Mouse (Mus musculus) forebrain, embryonic 11.5 days (tissue): ENCODE measurements at regions not wholly inside any gene's neighbourhood (a gene's known extent, or its start where the extent isn't known, plus 50 kb on each side); places are given as distances from the start of the nearest gene placed in this dataset.

Experiments
- ATAC-seq: fragments of 200-750 bp; cut with Nextera tagmentation; replicated peaks from 2 replicates; pipeline ENCODE4 v1.8.0; 2017; ENCODE audit warnings: moderate TSS enrichment; ENCODE audit not compliant: low FRiP score
- DNase-seq: peaks from one replicate; pipeline ENCODE4 v3.0.0-alpha.2; 2017; ENCODE audit warnings: low spot score
- H3K27ac ChIP-seq: fragments of 300-500 bp; sonication (generic); 2 replicates; pipeline ENCODE4 v1.5.1; 2014; ENCODE audit warnings: low read depth, low read length
- H3K27me3 ChIP-seq: fragments of 300-500 bp; sonication (generic); 2 replicates; pipeline ENCODE4 v1.6.1; 2014; ENCODE audit warnings: mild to moderate bottlenecking, low read length, mixed read lengths; ENCODE audit not compliant: control insufficient read depth, insufficient read depth
- H3K36me3 ChIP-seq: fragments of 300-500 bp; sonication (generic); 2 replicates; pipeline ENCODE4 v1.6.1; 2014; ENCODE audit warnings: mild to moderate bottlenecking, low read length, moderate library complexity, mixed read lengths; ENCODE audit not compliant: control insufficient read depth, insufficient read depth
- H3K4me1 ChIP-seq: fragments of 300-500 bp; sonication (generic); replicated peaks from 2 replicates; pipeline ENCODE4 v1.6.1; 2014; ENCODE audit warnings: low read length, mixed read lengths; ENCODE audit not compliant: control insufficient read depth, insufficient read depth
- H3K4me2 ChIP-seq: fragments of 300-500 bp; sonication (generic); 2 replicates; pipeline ENCODE4 v1.6.1; 2014; ENCODE audit warnings: low read depth, mild to moderate bottlenecking, low read length, moderate library complexity, mixed read lengths; ENCODE audit not compliant: severe bottlenecking
- H3K4me3 ChIP-seq: fragments of 300-500 bp; sonication (generic); 2 replicates; pipeline ENCODE4 v1.5.1; 2014; ENCODE audit warnings: low read depth, low read length
- H3K9ac ChIP-seq: fragments of 300-500 bp; sonication (generic); 2 replicates; pipeline ENCODE4 v1.6.1; 2014; ENCODE audit warnings: low read length
- H3K9me3 ChIP-seq: fragments of 300-500 bp; sonication (generic); 2 replicates; pipeline ENCODE4 v1.6.1; 2016; ENCODE audit warnings: low read length, mixed read lengths; ENCODE audit not compliant: control insufficient read depth
- WGBS: fragments of 180-500 bp; shearing (Covaris S2); extraction: QIAGEN DNeasy Blood & Tissue Kit; methylation state at CpG from one replicate; pipeline ENCODE4 v1.1.7; 2014; 5-methylcytosine and 5-hydroxymethylcytosine counted together

GRCm38 (mm10) chr19:36273466-36273865 lies 74.6 kb upstream of the Pcgf5 start:
- Histone ChIP-seq H3K9me3 (no peaks in the 10 kb centered on the region), H3K27me3 (no peaks in the 10 kb centered on the region), H3K27ac (no peak overlapping the region), H3K9ac (no peak overlapping the region), H3K36me3 (no peaks in the 10 kb centered on the region), H3K4me3 (no peak overlapping the region), H3K4me1 (no peaks in the 10 kb centered on the region), H3K4me2 (no peak overlapping the region)
- ATAC-seq: no peak
- no peak for DNase-seq
- WGBS: 38% methylated on average over 3 of the region's 3 CpGs

GRCm38 (mm10) chr19:36285465-36285864 lies 62.6 kb upstream of the Pcgf5 start:
- no peak overlapping the region for H3K27ac ChIP-seq
- 90% methylated on average over 4 of the region's 4 CpGs for WGBS
- no peak overlapping the region for H3K9ac ChIP-seq
- H3K9me3 ChIP-seq: no peaks in the 10 kb centered on the region
- H3K4me2 ChIP-seq: no peak overlapping the region
- DNase-seq: no peak
- H3K4me1 ChIP-seq: no peaks in the 10 kb centered on the region
- H3K4me3 ChIP-seq: no peak overlapping the region
- ATAC-seq: no peak
- no peaks in the 10 kb centered on the region for H3K36me3 ChIP-seq
- H3K27me3 ChIP-seq: no peaks in the 10 kb centered on the region

GRCm38 (mm10) chr19:36290778-36291177 lies 57.3 kb upstream of the Pcgf5 start:
- DNase-seq: no peak

GRCm38 (mm10) chr19:36293177-36293969 lies 54.7 kb upstream of the Pcgf5 start:
- H3K27ac ChIP-seq: no peak overlapping the region
- WGBS: 77% methylated on average over 6 of the region's 6 CpGs
- no peaks in the 10 kb centered on the region for H3K27me3 ChIP-seq
- DNase-seq (no peak), ATAC-seq (no peak)
- no peak overlapping the region for H3K4me3 ChIP-seq
- no peaks in the 10 kb centered on the region for H3K36me3 ChIP-seq
- no peak overlapping the region for H3K4me2 ChIP-seq
- H3K9me3 ChIP-seq: no peaks in the 10 kb centered on the region
- no peaks in the 10 kb centered on the region for H3K4me1 ChIP-seq
- H3K9ac ChIP-seq: no peak overlapping the region

More at GRCm38 (mm10) chr19:36290778-36291177, 57.3 kb upstream of the Pcgf5 start:
- Histone ChIP-seq H3K9ac (no peak overlapping the region), H3K36me3 (no peaks in the 10 kb centered on the region), H3K4me2 (no peak overlapping the region), H3K27me3 (no peaks in the 10 kb centered on the region), H3K27ac (no peak overlapping the region), H3K4me1 (no peaks in the 10 kb centered on the region), H3K9me3 (no peaks in the 10 kb centered on the region), H3K4me3 (no peak overlapping the region)
- ATAC-seq: no peak
- WGBS: 80% methylated on average over 4 of the region's 4 CpGs
